Mouse (Mus musculus) kidney, postnatal 36 days (tissue): ENCODE results near the gene Amfr.

Experiments used
- DNase-seq, 2 experiments: peaks; one replicate each; pipeline ENCODE4 v3.0.0; 2021 to 2022; ENCODE audit warnings: mixed read lengths in 2 of 2

Amfr gene

DNA sequence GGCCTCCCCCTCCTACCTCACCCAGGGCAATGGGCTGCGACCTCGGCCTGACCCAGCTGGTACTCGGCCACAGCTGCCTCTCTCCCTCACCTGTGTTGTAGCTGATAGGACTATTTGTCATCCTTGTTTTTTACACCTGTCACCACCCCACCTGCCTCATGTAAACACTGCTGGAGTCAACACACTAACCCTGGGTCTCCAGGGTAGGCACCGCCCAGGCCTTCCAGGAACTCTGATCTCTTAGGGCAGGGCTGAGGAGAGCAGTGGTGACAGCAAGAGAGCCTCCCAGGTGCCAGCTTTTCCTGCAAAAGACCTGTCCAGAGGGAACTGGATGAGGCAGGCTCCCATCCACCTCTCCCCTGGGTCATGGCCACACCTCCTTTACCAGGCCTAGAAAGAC is 83.4 kb downstream of the Amfr start:
- DNase-seq = no peak

DNA sequence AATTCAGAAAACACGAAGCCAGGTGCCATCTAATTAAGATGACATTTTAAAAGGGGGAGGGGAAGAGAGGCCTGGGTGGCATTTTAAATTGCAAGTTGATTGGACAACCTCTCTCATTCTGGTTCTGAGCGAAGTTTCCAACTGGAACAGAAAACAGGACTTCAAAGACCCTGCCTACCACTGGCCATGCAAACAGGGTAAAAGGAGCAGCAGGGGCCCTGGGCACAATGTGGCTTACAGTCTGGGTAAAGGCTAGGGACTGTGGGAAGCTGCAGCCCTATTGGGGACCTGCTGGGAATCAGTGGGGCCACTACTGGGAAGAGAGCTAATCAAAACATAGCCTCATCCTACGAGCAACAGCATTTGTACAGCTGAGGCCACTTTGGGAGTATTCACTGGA is 87.1 kb downstream of the Amfr start:
- DNase-seq = no peak

DNA sequence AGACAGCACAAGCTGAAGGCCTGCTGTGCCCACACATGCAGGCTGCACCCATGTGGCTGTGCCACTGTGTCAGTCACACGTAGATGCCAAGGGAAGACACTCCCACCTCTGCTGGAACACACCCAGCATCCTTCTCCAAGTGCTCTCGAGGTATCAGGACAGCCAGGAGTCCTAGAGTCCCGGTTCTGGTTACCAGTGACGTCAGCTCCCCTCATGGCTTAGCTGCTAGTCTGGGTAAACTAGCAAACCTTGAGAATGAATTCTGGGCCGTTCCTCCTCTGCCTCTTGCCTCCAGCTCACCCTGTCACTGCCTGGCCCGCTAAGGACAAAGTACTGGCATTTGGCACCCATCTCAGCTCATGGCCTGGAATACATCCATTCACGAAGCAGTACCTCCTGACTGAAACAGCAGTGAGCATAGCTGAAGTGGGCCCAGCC is 88.7 kb downstream of the Amfr start:
- no peak for DNase-seq
